Mouse (Mus musculus) induced T-regulatory cell, adult 2 months (primary cell): ENCODE results near the gene Rora.

Source experiments
- DNase-seq: peaks from one replicate; pipeline ENCODE4 v3.0.0-alpha.2; 2012; ENCODE audit warnings: low read depth

The Rora gene

GRCm38 (mm10) chr9:69290881-69291450 is 637.4 kb downstream of the Rora start:
- DNase-seq = peak; percentile 66

- DNase-seq = no peak
Measured at GRCm38 (mm10) chr9:69291451-69291850, 637.9 kb downstream of the Rora start.

DNA sequence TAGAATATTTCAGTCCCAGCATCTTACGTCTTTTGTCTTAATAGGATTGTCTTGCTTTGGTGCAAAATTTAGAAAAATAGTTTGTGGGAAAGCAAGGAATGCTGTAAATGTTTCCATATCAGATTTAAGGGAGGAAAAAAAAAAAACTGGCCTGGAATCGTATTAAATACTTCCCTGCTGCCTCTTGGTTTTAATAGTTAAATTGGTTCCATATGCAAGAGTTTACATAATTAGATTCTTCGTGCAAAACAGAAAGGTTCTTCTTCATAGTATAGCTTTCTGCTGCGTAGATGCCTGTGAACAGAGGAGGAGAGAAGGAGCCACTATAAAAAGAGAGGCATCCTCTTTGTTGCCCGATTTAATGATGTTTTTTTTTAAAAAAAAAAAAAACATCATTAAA is 638.8 kb downstream of the Rora start:
- DNase-seq = no peak

DNA sequence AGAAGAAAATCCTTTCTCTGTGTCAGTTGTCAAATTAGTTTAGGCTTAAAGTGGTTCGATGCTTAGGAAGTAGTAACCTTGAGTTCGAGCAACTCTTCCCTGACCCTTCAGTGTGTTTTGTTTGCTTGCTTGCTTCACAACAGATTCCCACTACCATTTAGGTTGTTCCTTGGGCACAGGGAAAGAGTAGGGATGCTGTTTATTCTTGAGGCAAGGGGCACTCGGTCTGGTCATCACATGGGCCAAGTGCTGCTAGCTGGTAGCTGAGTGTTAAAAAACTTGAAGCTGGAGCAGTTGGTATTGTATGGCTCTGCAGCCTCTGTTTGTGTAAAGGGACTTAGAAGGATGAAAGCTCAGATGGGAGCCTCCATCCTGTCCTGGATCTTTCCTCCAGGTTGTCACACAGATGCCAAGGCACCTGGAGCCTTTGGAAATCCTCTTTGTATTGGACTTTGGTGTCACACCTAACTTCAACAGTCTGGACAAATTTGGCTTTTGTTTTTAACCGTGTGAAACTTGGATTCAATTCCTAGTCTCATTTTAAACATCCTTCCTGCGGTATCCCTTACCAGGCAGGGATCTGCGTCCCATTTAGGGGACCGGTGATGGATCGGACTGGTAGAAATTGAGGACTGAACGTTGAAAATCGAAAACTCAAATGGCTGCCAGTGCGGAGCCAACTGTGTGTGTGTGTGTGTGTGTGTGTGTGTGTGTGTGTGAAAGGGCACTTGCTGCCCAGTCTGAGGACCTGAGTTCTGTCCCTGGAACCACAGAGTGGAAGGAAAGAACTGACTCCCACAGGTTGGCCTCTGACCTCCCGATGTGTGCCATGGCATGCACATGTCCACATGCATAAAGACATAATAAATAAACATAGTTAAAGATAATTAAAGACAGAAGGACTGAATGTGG is 639.4 kb downstream of the Rora start:
- DNase-seq = peak; percentile 36

DNA sequence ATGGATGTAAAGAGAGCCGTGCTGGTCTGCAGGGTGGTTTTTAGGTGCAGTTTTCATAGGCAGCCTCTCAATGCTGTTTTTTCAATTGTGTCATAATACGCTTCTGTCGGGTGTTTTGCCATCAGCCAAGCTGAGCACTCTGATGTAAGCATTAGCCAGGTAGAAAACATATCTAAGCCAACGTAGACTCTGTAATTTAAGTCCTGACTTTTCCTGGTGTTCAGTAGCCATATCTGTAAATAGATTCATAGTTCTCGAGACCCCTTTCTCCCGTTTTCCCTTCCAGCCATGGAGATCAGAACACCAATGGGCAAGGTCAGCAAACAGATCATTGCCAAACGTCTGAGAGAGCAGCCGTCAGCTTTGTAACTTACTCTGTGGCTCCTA is 640.1 kb downstream of the Rora start:
- peak; percentile 40 for DNase-seq

- DNase-seq = no peak
Measured at GRCm38 (mm10) chr9:69294426-69294825, 640.8 kb downstream of the Rora start.

- peak; percentile 52 for DNase-seq
Measured at GRCm38 (mm10) chr9:69294856-69295255, 641.3 kb downstream of the Rora start.

DNA sequence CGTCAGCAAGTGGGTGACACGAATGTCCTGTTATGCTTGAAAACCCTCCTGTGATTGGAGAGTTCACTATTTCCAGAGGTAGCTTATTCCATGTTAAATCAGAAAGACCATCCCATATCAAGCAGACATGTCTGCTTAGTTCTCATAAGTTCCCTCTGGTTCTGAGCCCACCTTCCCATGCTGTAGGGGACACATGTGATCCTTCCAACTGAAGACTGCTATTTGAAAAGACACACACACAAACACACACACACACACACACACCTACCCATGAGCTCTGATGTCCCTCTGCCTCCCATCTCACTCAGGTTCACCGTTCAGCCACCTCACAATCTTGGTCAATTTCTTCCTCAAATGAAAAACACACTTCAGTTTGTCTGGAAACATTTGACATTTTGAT is 642.2 kb downstream of the Rora start:
- peak; percentile 56 for DNase-seq

GRCm38 (mm10) chr9:69296418-69296817 is 642.8 kb downstream of the Rora start:
- DNase-seq = peak; percentile 83

DNA sequence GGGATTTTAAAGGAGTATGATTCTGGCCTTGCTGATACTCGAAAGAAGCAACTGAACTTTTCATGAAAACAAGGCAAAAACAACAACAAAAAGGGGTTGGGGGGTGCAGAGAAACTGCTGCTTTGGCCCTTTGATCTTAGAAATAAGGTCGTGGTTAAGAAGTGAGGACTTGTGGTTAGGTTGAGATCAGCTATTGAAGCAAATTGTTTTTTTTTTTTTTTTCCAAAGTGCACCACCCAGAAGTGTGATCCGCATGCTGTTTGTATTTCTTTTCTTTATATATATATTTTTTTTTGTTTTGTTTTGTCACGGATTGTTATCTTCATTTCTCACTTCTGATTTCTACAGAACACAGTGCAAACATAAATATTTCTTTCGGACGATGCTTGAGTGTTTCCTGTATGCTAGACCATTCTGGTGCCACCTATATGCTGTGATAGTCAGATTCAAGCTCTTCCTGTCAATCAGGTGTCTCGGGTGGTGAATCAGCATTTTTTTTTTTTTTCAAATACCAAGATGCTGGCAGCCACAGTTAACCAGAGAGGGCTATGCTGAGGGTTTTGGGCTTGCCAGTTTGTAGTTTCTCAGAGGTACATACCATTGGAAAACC is 644.3 kb downstream of the Rora start:
- peak; percentile 89 for DNase-seq

- peak; percentile 54 for DNase-seq
Measured at GRCm38 (mm10) chr9:69298566-69299335, 645.2 kb downstream of the Rora start.

- no peak for DNase-seq
Measured at GRCm38 (mm10) chr9:69299484-69299883, 645.9 kb downstream of the Rora start.

DNA sequence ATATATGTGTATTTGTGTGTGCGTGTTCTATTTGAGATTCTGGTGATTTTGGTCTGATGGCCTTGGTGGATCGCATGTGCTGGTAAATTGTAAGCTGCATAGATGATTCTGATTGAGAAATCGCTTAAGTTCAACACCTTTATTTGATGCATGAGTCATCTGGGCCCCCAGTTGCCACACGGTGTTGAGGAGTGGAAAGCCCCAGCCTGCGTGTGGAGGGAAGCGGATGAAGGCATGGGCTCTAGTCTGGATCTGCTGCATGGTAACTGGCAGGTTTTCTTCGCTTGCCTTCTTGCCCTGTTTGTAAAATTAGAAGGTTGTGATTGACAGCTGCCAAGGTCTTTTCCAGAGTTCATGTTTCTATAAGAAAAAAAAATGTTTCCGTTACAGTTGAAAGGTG is 646.7 kb downstream of the Rora start:
- DNase-seq = peak; percentile 93

DNA sequence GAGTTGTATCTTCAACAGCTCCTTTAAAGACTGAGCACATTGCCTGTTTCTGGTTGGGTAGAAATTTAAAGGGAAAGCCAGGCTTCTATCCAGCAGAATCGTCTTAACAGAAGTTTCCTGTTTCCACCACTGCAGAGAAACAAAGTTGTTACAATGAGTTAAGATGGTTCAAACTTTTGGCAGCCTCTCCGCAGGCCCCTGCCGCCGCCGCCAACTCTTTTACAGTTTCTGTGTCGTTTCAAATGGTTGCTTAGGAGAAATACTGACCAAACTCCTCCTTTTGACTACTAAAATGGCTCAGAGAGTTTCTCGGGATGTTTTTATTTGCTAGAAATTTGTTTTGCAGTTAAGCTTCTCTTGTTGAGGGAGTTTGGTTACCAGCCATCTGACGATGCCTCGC is 647.9 kb downstream of the Rora start:
- peak; percentile 73 for DNase-seq

DNA sequence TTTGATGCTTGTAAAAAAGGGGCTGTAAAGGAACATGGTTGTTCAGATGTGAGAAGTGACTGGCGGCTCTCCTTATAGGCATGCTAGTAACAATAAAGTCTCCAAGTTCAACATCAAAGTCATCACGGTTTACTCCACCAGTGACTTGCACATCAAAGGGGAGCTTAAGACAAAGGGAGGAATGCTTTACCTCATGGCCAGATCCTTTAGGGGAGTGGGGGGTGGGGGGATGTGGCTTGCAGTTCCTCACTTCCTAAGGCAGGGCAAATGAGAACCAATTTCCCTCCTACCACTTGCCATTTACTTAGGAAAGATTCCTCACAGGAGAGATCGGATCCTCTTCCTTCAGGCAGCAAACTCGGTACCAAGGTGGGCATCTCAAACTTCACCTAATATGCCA is 648.4 kb downstream of the Rora start:
- no peak for DNase-seq

DNA sequence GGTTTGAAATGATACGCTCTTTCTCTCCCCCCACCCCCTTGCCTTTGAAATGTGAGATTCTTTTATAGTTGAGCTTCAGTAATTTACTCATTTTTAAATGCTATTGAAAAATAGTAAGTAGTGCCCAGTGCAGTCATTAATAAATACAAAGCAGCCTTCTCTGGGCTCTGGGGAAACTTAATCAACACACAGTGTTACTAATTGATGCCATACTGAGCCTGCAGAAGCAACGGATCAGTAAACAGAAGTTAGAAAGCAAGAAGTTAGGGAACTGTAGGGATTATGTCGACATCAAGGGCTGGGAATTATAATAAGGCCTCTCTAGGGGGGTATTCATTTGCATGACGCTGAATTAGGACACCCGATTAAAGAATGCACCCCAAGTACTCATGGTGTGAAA is 649.3 kb downstream of the Rora start:
- DNase-seq = no peak

GRCm38 (mm10) chr9:69303346-69303944 is 649.9 kb downstream of the Rora start:
- peak; percentile 45 for DNase-seq

- DNase-seq = no peak
Measured at GRCm38 (mm10) chr9:69303962-69304361, 650.4 kb downstream of the Rora start.

GRCm38 (mm10) chr9:69304492-69304891 is 650.9 kb downstream of the Rora start:
- peak; percentile 89 for DNase-seq

- no peak for DNase-seq
Measured at GRCm38 (mm10) chr9:69304991-69305390, 651.4 kb downstream of the Rora start.

- DNase-seq = peak; percentile 67
Measured at GRCm38 (mm10) chr9:69306734-69307528, 653.3 kb downstream of the Rora start.
